In genomic region chr11:61649626-61650025, GRCm38 (mm10) we compare ENCODE assay signal across 16 mouse cellular contexts.
"Had no signal": no experiment of that assay in that cellular context is flagged by ENCODE, and none has a peak within 500 bp of the region (broad histone marks: within the 10 kb centered on the region; RNA-seq: fewer than 3 reads in every experiment).

No protein-coding gene starts in this region.

- H3K4me3 ChIP-seq: neural tube, embryonic 13.5 days; neural tube, embryonic 15.5 days; stomach, embryonic 15.5 days had no signal

- H3K27ac ChIP-seq: neural tube, embryonic 13.5 days; neural tube, embryonic 15.5 days; stomach, embryonic 15.5 days; stomach, postnatal 0 days had no signal

- H3K27me3 ChIP-seq: neural tube, embryonic 13.5 days; neural tube, embryonic 15.5 days; stomach, embryonic 15.5 days had no signal

- H3K4me2 ChIP-seq: neural tube, embryonic 13.5 days; neural tube, embryonic 15.5 days; stomach, embryonic 15.5 days had no signal

- H3K36me3 ChIP-seq: neural tube, embryonic 13.5 days; neural tube, embryonic 15.5 days; stomach, embryonic 15.5 days had no signal

- H3K9me3 ChIP-seq: neural tube, embryonic 13.5 days; neural tube, embryonic 15.5 days; stomach, embryonic 15.5 days had no signal

- H3K9ac ChIP-seq: neural tube, embryonic 13.5 days; neural tube, embryonic 15.5 days; stomach, embryonic 15.5 days had no signal

- DNase-seq: retina, postnatal 1 day; right cerebral cortex, adult 18-20 months; right cerebral cortex, postnatal 14 days; right cerebral cortex, postnatal 25 days; right cerebral cortex, postnatal 4 days; spleen, adult 18-20 months; thymus, adult 18-20 months; thymus, adult 2 months; thymus, postnatal 14 days; thymus, postnatal 25 days; thymus, postnatal 36 days; thymus, postnatal 4 days had no signal

- H3K4me1 ChIP-seq: neural tube, embryonic 13.5 days; neural tube, embryonic 15.5 days; stomach, embryonic 15.5 days had no signal
